Mouse (Mus musculus) megakaryocyte, embryonic 14.5 days (primary cell): ENCODE results near the gene Syt2.

Source experiments
- FLI1 ChIP-seq: IDR thresholded peaks from 2 replicates; pipeline ENCODE4 v1.6.1; 2012; ENCODE audit warnings: low read length, inconsistent platforms, mixed read lengths
- GATA1 ChIP-seq: IDR thresholded peaks from 3 replicates; pipeline ENCODE4 v1.6.1; 2012; ENCODE audit warnings: mixed read lengths, low read length, inconsistent platforms, borderline replicate concordance

GRCm38 (mm10) chr1:134634296-134634695 is 12.2 kb upstream of the Syt2 start:
- TF ChIP-seq GATA1 (no peak), FLI1 (no peak)
